Mouse (Mus musculus) heart, adult 11 months (tissue): ENCODE measurements at regions not wholly inside any gene's neighbourhood (a gene's known extent, or its start where the extent isn't known, plus 50 kb on each side); places are given as distances from the start of the nearest gene placed in this dataset.

Experiments
- DNase-seq: peaks from one replicate; pipeline ENCODE4 v3.0.0; 2022

GRCm38 (mm10) chr9:43930476-43930875 lies 112.7 kb upstream of the Thy1 start:
- no peak for DNase-seq

DNA sequence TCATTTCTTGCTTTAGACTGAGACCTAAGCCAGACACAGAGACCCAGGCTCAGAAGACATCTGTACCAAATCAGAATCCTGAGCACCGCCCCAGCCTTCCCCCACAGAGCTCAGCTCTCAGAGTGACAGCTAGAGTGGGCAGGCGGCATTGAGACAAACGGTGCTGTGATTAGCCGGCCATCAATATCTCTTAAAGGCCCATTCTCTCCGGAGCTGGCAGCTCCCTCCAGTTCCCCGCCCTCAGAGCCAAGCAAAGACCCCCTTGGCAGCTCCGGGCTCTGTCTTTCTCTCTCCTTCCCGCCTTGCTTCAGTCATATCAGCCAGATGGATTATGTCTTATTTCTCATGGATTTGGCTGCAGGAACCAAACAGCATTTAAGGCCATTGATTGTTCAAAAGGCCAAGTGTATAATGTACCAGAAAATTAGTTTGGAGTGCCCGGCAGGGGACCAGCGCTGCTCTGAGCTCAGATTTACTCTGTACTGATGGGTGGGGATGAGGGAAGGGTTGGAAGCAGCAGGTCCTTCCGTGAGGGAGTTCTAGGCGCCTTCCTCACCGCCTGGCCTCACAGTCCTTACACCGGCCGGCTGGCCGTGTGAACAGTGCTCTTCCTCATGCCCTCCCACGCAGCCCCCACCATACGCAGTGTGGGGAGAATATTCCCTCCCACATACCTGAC lies 109.0 kb upstream of the Thy1 start:
- no peak for DNase-seq

- no peak for DNase-seq
Measured at GRCm38 (mm10) chr9:43934691-43935064, 108.5 kb upstream of the Thy1 start.

GRCm38 (mm10) chr9:43939336-43939735 lies 103.8 kb upstream of the Thy1 start:
- DNase-seq = no peak

- no peak for DNase-seq
Measured at GRCm38 (mm10) chr9:43942147-43942546, 101.0 kb upstream of the Thy1 start.

DNA sequence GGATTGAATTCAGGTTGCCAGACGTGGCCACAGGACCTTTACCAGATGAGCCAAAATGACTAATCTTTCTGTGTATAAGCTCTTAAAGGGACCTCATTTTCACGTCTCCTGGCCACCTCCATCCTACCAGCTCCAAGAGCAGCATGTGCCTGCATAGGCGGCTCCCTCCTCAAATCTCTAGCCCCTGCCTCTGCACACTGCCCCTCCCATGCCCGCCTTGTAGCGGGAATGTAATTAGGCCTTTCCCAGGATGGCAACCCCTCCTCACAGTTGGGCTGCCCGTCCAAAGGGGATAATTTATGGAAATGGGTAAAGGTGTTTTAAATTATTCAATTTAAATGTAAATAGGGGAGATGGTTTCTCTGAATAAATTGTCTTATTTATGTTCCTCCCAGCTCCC lies 99.7 kb upstream of the Thy1 start:
- no peak for DNase-seq

DNA sequence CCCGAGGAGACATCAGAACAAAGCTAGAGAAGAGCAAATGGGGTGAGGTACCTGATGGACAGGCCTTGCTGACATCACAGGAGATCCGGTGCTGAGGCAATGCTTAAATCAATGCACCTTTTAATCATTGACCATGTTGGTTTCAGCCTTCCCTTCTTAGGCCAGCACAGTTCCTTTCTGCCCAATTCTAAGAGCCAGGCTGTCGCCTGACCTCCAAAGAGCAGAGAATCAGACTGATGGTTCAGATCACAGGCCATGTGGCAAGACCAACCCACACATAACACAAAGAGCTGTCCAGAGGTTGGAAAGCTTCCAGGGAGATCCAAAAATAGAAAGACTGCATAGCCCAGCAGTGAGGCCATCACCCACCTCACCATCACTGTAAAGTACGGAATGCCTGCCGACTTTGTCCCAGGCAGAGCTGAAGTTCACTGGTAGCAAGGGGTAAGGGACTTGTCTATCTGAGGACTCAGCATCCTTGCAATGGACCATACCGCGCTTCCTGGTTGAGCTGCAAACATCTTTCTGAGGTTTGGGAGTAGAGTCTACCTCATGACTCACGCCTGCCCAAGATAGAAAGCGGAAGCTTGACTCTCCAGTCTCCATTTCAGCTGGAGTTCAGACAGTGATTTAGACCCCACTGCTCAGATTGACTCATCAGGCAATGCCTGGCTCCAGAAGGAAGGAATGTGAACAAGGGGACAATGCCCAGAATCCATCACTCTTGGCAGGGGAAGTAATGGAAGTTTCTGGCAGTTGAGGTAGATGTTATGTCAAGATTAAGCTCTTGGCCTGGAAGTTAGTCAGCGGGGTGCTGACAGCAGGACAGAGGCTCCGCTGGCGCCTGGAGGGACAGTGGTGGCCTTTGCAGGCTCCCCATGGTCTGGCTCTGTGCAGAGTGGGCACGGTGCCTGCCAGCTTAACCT lies 98.1 kb upstream of the Thy1 start:
- peak; percentile 95 for DNase-seq

GRCm38 (mm10) chr9:43945997-43946649 lies 97.1 kb upstream of the Thy1 start:
- no peak for DNase-seq

GRCm38 (mm10) chr9:43947089-43947488 lies 96.1 kb upstream of the Thy1 start:
- DNase-seq = no peak

DNA sequence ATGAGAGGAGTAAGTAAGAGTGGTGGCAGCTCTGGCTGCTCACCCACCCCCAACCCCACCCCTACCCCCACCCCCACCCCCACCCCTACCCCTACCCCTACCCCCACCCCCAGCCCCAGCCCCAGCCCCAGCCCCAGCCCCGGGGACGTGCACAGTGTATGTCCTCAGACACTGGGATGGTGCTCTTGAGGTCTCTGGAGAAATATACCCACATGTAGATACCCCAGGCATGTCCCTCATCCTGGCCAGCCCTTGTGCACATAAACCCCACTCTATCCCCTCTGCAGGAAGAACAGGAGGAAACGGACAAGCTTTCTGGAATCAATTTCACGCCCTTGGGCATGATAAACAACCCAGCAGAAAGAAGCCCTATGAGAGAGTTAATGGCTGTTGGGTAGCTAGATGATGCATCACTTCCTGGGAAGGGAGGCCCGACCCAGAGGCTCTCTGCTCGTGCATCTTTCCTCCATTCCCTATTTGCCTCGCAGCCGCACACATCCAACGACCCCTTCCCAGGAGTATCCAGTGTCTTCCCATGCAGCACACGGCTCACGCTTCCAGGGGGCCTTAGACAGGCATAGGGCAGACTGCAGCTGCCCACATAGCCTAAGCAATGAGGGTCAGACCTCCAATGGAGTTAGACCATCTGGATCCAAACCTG lies 95.6 kb upstream of the Thy1 start:
- no peak for DNase-seq

DNA sequence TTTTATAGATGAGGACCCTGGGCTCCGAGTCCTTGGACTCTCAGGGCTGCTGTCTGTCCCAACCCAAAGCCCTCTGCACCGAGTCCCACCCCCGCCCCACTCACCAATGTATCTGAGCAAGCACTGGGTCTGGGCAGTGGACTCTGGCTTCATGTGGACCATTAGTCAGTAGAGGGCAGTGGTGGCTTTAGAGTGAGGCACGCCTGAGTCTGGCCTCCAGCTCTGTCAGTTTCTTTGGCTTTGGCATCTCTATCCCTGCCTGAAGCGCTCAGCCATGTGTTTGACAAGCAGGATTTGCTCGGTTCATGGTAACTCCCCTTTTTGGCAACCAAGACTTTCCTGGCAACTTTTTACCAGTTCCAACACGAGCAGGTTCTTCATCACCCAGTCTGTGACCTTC lies 90.1 kb upstream of the Thy1 start:
- DNase-seq = no peak

- DNase-seq = no peak
Measured at GRCm38 (mm10) chr9:43959541-43959940, 83.6 kb upstream of the Thy1 start.

- no peak for DNase-seq
Measured at GRCm38 (mm10) chr9:43961431-43961830, 81.8 kb upstream of the Thy1 start.

DNA sequence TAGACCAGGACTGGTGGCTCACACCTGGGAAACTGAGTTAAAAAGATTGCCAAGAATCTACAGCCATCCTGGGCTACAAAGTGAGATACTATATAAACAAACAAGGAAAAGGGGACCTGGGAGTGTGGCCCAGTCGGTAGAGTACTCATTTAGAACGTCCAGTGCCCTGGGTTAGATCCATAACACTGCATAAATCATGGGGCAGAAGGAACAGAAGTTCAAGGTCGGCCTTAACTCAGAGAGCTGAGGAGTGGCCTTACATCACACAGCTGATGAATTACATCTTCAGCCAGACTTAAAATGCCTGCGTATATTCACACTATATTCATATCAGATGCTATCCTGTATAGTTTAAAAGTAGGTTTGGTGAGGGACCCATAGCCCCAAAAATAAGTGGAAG lies 78.0 kb upstream of the Thy1 start:
- no peak for DNase-seq

- DNase-seq = no peak
Measured at GRCm38 (mm10) chr9:43965811-43966210, 77.4 kb upstream of the Thy1 start.

GRCm38 (mm10) chr9:43970043-43970795 lies 73.0 kb upstream of the Thy1 start:
- DNase-seq = peak; percentile 90

GRCm38 (mm10) chr9:43970858-43971257 lies 72.3 kb upstream of the Thy1 start:
- peak; percentile 94 for DNase-seq

GRCm38 (mm10) chr9:43972290-43972689 lies 70.9 kb upstream of the Thy1 start:
- peak; percentile 93 for DNase-seq

DNA sequence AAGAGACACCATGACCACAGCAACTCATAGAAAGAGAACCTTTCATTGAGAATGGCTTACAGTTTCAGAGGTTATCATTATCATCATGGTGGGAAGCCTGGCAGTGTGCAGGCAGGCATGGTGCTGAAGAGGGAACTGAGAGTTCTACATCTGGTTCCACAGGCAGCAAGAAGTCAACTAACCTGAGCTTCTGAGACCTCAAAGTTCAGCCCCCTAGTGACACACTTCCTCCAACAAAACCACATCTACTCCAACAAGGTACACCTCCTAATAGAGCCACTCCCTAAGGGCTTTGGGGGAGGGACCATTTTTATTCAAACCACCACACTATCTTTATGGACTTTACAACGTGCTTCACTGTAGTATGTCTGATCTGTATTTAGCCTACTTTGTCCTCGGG lies 67.8 kb upstream of the Thy1 start:
- no peak for DNase-seq

- DNase-seq = no peak
Measured at GRCm38 (mm10) chr9:43976366-43976765, 66.8 kb upstream of the Thy1 start.

DNA sequence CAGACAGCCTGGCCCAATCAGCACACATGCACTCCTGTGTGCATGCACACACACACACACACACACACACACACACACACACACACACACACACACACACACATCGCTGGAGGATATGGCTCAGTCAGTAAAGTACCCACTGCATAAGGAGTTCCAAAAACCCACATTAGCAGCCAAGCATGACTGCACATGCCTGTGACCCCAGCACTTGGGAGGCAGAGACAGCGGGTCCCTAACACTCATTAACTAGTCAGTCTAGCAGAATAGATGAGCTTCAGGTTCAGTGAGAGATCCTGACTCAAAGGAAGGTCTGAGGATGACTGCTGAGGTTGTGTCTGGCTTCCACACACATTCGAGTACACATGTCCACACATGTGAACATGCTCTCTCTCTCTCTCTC lies 65.4 kb upstream of the Thy1 start:
- DNase-seq = no peak

DNA sequence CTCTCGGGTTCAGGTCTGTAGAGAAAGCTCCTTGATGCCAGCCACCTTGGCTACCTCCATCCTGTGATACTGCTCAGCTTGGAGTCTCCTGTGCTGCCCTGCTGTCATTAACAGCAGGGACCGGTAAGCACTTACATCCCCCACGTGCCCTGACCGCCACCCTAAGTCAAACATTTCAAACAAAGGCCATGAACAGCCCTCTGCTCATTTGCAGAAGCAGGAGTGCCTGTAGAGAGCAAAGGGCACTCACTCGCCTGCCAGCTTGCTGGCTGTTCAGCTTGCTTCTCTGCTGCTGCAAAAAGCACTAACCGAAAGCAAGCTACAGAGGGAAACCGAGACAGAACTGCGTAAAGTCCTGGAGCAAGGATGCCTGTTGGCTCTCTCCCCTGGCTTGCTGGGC lies 61.8 kb upstream of the Thy1 start:
- no peak for DNase-seq
